Mouse (Mus musculus) C2C12 (cell line): Measurements from ENCODE around the gene Zbbx. TPM values are rescaled to one million over a fixed set of nuclear protein-coding genes. Genes with fewer than 3 reads are reported as not detected.

Experiments used
- H3K27me3 ChIP-seq: one replicate; pipeline ENCODE4 v1.6.1; 2011; ENCODE audit not compliant: control insufficient read depth, insufficient read depth, insufficient read length
- H3K36me3 ChIP-seq: one replicate; pipeline ENCODE4 v1.6.1; 2011; ENCODE audit not compliant: control insufficient read depth, insufficient read depth
- H3K4me3 ChIP-seq: one replicate; pipeline ENCODE4 v1.5.1; 2011; ENCODE audit warnings: mild to moderate bottlenecking, control low read depth; ENCODE audit not compliant: poor library complexity, insufficient read depth, severe bottlenecking
- H3K79me2 ChIP-seq: one replicate; pipeline ENCODE4 v1.6.1; 2011; ENCODE audit not compliant: control insufficient read depth, insufficient read depth
- H3K79me3 ChIP-seq: one replicate; pipeline ENCODE4 v1.6.1; 2011; ENCODE audit warnings: low read depth, control low read depth
- H3ac ChIP-seq: one replicate; pipeline ENCODE3; 2011; ENCODE audit warnings: low read depth; ENCODE audit not compliant: control insufficient read depth, insufficient read length
- CEBPB ChIP-seq: IDR thresholded peaks from one replicate; pipeline ENCODE4 v1.6.1; 2011; ENCODE audit warnings: low read depth, mild to moderate bottlenecking, control low read depth, moderate library complexity
- CTCF ChIP-seq: IDR thresholded peaks from one replicate; pipeline ENCODE4 v1.5.1; 2011; ENCODE audit not compliant: control insufficient read depth, insufficient read depth, insufficient read length
- FOSL1 ChIP-seq: IDR thresholded peaks from one replicate; pipeline ENCODE4 v1.8.0; 2011; ENCODE audit warnings: mild to moderate bottlenecking, low read length; ENCODE audit not compliant: poor library complexity, insufficient read depth, severe bottlenecking
- MAX ChIP-seq: IDR thresholded peaks from one replicate; pipeline ENCODE4 v1.6.1; 2011; ENCODE audit warnings: mild to moderate bottlenecking, control low read depth
- MYOD1 ChIP-seq: IDR thresholded peaks from one replicate; pipeline ENCODE4 v1.6.1; 2011; ENCODE audit warnings: low read depth; ENCODE audit not compliant: control insufficient read depth, insufficient read length
- MYOG ChIP-seq: IDR thresholded peaks from one replicate; pipeline ENCODE4 v1.6.1; 2011; ENCODE audit not compliant: control insufficient read depth, insufficient read length; ENCODE audit errors: extremely low read depth
- USF1 ChIP-seq: IDR thresholded peaks from one replicate; pipeline ENCODE4 v1.6.1; 2011; ENCODE audit warnings: low read depth, mild to moderate bottlenecking, control low read depth, moderate library complexity
- long read RNA-seq, 2 experiments: library from polyadenylated mRNA; unstranded; transcript quantifications; one replicate each; pipeline ENCODE4 v2.0.0; 2019 to 2020
- polyA plus RNA-seq: library from polyadenylated mRNA; unstranded; fragments of >200 nt; fragmentation: generic; extraction: Trizol; gene quantifications from one replicate; pipeline ENCODE4 v1.2.1, GENCODE M21; 2012; ENCODE audit warnings: missing spikeins

Zbbx gene
- not detected for polyA plus RNA-seq
- long read RNA-seq, experiment 1: 0 reads
- long read RNA-seq, experiment 2: 0 reads

DNA sequence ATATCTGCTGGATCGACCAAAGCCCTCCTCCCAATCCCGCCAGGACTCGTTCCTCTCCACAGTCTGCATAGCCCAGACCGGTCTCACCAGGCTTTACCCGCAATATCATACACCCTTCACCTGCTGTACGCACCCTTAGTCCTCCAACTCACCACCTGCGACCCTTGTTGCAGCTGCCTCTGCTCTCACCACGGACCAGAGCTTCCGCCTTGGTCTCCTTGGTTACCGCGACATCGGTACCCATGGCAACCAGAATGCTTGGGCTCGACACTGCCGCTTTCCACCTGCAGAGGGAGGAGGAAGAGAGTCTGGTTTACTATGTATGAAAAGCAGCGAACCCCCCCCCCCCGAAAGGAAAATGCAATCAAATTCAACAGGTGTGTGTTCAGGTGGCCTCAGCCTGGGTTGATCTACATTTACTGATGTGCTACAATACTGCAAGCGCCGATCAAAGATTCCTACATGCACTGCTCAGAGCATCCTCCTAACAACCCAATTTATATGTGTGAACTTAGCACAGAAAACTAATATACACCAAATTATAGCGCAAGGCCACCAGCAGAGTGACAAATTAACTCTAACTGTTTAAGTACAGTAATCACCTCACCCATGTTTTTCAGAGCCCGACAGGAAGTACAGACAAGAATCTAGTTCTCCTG lies at the start of gene Zbbx:
Gene Zbbx (minus strand): TSS at position 197 of the 659 bp plus-strand sequence.
- no peak within 1 kb of the TSS for H3ac ChIP-seq
- no peak within 1 kb of the TSS for H3K4me3 ChIP-seq
- no peaks in the 10 kb centered on the region for H3K79me3 ChIP-seq
- H3K79me2 ChIP-seq: no peaks in the 10 kb centered on the region
- no peaks in the 10 kb centered on the region for H3K27me3 ChIP-seq
- TF ChIP-seq MAX: no peak
- TF ChIP-seq MYOD1: no peak
- TF ChIP-seq FOSL1: no peak
- TF ChIP-seq CEBPB: no peak
- no peak for TF ChIP-seq CTCF
- TF ChIP-seq USF1: no peak
- TF ChIP-seq MYOG: no peak
- H3K36me3 ChIP-seq: no peaks in the 10 kb centered on the region

DNA sequence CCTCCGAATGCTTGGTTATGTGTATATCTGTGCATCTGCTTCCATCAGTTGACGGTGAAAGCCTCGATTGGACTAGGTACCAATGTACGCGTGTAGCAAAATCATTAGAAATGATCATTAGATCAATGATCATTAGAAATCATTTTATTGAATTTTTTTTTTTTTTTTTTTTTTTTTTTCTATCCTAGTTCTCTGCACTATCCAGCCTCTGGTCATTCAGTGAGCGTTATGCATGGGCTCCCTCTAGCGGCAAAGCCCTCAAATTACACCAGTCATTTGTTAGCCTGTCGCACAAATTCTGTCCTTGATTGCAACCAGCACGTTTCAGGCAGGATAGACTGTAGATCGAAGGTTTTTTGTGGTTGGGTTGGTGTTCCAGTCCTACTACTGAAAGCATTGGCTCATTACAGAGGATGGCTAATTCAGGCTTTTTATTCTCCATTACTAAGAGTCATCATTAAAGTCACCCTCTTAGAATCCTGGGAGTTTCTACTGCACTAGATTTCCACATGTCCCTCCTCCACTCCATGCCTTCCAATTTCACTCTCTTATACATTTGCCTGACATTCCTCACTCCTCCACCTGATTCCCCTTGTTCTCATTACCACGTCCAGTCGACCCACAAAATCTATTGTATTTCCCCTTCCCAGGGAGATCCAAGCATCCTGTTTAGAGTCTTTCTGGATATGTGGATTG lies 38.1 kb upstream of the Zbbx start:
- TF ChIP-seq USF1 (no peak), CTCF (peak; percentile 44)
- no peaks in the 10 kb centered on the region for H3K79me2 ChIP-seq
- no peaks in the 10 kb centered on the region for H3K27me3 ChIP-seq
- H3K79me3 ChIP-seq: no peaks in the 10 kb centered on the region
- H3K4me3 ChIP-seq: no peak overlapping the region
- no peak overlapping the region for H3ac ChIP-seq
- no peaks in the 10 kb centered on the region for H3K36me3 ChIP-seq

- TF ChIP-seq FOSL1 (no peak), MYOG (no peak), MYOD1 (no peak), USF1 (no peak), CEBPB (no peak), CTCF (no peak)
- H3K4me3 ChIP-seq: no peak overlapping the region
- H3ac ChIP-seq: no peak overlapping the region
- H3K79me3 ChIP-seq: no peaks in the 10 kb centered on the region
- no peaks in the 10 kb centered on the region for H3K36me3 ChIP-seq
- no peaks in the 10 kb centered on the region for H3K79me2 ChIP-seq
- no peaks in the 10 kb centered on the region for H3K27me3 ChIP-seq
These were observed 17.8 kb upstream of the Zbbx start for GRCm38 (mm10) chr3:75182606-75183005.

DNA sequence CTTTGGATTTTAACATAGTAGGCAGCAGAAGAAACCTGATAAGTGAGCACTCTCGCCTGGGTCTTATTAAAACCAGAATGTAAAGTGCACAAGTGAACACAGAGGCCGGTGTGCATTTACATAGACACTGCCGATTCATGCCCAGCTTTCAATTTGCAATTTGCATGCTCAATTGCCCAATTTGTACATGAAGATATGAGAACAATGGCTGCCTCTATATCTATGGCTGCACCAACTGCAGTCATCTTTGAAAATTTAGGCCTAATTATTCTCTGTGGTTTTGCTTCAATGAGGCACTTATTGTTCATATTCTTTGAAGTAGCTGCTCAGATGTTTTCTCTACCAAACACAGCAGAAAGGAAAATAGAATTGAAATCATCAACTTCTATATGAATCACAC lies 23.0 kb downstream of the Zbbx start:
- Histone ChIP-seq H3K79me2 (no peaks in the 10 kb centered on the region), H3K36me3 (no peaks in the 10 kb centered on the region), H3K4me3 (no peak overlapping the region), H3ac (no peak overlapping the region), H3K79me3 (no peaks in the 10 kb centered on the region), H3K27me3 (no peaks in the 10 kb centered on the region)
- TF ChIP-seq CTCF (no peak), USF1 (no peak), CEBPB (no peak), MYOD1 (no peak), FOSL1 (no peak), MAX (no peak), MYOG (no peak)

- TF ChIP-seq MAX (no peak), USF1 (no peak), CTCF (no peak), MYOD1 (no peak), CEBPB (no peak), MYOG (no peak), FOSL1 (no peak)
- Histone ChIP-seq H3K79me3 (no peaks in the 10 kb centered on the region), H3K79me2 (no peaks in the 10 kb centered on the region), H3K4me3 (no peak overlapping the region), H3K27me3 (no peaks in the 10 kb centered on the region), H3ac (no peak overlapping the region), H3K36me3 (no peaks in the 10 kb centered on the region)
These were observed 60.0 kb downstream of the Zbbx start for GRCm38 (mm10) chr3:75104867-75105266.

DNA sequence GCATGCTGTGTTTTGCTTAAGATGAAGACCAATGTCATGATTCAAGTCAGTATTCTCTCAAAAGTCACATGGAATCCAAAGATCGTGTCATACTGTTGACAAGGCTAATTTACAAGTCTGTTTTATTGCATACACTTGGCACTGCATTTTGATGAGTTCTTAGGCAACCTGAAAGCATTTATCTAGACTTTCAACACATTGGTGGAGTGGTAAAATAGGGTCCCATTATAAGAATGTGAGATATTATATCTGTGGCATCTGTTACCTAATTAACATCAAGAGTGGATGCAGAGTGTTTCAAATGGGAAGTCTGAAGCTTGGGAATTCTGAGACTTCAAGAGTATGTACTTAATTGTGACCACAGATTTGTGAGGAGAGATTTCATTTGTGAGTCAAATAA lies 79.1 kb downstream of the Zbbx start:
- H3K27me3 ChIP-seq: no peaks in the 10 kb centered on the region
- H3K36me3 ChIP-seq: no peaks in the 10 kb centered on the region
- H3K79me2 ChIP-seq: no peaks in the 10 kb centered on the region
- TF ChIP-seq MAX: no peak
- TF ChIP-seq CTCF: no peak
- no peak for TF ChIP-seq MYOG
- TF ChIP-seq USF1: no peak
- no peak for TF ChIP-seq CEBPB
- TF ChIP-seq FOSL1: no peak
- TF ChIP-seq MYOD1: no peak
- H3ac ChIP-seq: no peak overlapping the region
- no peaks in the 10 kb centered on the region for H3K79me3 ChIP-seq
- H3K4me3 ChIP-seq: no peak overlapping the region
